Mouse (Mus musculus): ENCODE measurements around the gene Tiam1. TPM values are rescaled to one million over a fixed set of nuclear protein-coding genes. Genes with fewer than 3 reads are reported as not detected.

Gene Tiam1
- polyA plus RNA-seq, 2 experiments = 1.6 to 4.2 TPM

- no peak overlapping the region for H3K9ac ChIP-seq (replicated peaks)
- no peak overlapping the region for H3K4me3 ChIP-seq (ENCODE audit: insufficient read depth in 1 of 2, low read depth in 2 of 2, low read length in 2 of 2)
- H3K27ac ChIP-seq = no peak overlapping the region
- DNase-seq (ENCODE audit: low read depth in 3 of 3, low spot score in 3 of 3) = no peak
- WGBS (ENCODE audit: insufficient replicate concordance) = 85% methylated on average over 26 of the region's 26 CpGs
- H3K4me2 ChIP-seq (ENCODE audit: low read depth) = no peak overlapping the region
- H3K36me3 ChIP-seq (replicated peaks; ENCODE audit: control insufficient read depth, insufficient read depth, low read depth) = no peaks in the 10 kb centered on the region
- TF ChIP-seq CTCF (IDR thresholded peaks at IDR 0.05; ENCODE audit: low read depth) = no peak
- peaks cover 0 to 6% of the 10 kb centered on the region in 2 experiments; a peak in 2 of 4 replicates for H3K4me1 ChIP-seq (replicated peaks; ENCODE audit: control insufficient read depth in 2 of 2, insufficient read depth in 2 of 2, low read length in 1 of 2)
- H3K27me3 ChIP-seq (ENCODE audit: control insufficient read depth, insufficient read depth, low read length) = no peaks in the 10 kb centered on the region
- H3K9me3 ChIP-seq (ENCODE audit: control insufficient read depth, low read length) = no peaks in the 10 kb centered on the region
- ATAC-seq (ENCODE audit: insufficient read depth) = no peak
These were observed 276.2 kb downstream of the Tiam1 start for GRCm38 (mm10) chr16:89867212-89867829.

- WGBS (ENCODE audit: insufficient replicate concordance) = 83% methylated on average over 17 of the region's 17 CpGs
- TF ChIP-seq EP300 (IDR thresholded peaks at IDR 0.05; ENCODE audit: low read depth) = no peak
- TF ChIP-seq CTCF (IDR thresholded peaks at IDR 0.05; ENCODE audit: low read depth) = no peak
- Histone ChIP-seq H3K9me3 (ENCODE audit: control insufficient read depth, low read length) (no peaks in the 10 kb centered on the region), H3K27me3 (ENCODE audit: control insufficient read depth, insufficient read depth, low read length) (no peaks in the 10 kb centered on the region), H3K4me2 (ENCODE audit: low read depth) (no peak overlapping the region), H3K9ac (replicated peaks) (no peak overlapping the region), H3K27ac (no peak overlapping the region), H3K4me1 (replicated peaks; ENCODE audit: control insufficient read depth in 2 of 2, insufficient read depth in 2 of 2, low read length in 1 of 2) (no peaks in the 10 kb centered on the region), H3K36me3 (replicated peaks; ENCODE audit: control insufficient read depth, insufficient read depth, low read depth) (no peaks in the 10 kb centered on the region), H3K4me3 (ENCODE audit: insufficient read depth in 1 of 2, low read depth in 2 of 2, low read length in 2 of 2) (no peak overlapping the region)
- no peak for DNase-seq (ENCODE audit: low read depth in 3 of 3, low spot score in 3 of 3)
- ATAC-seq (ENCODE audit: insufficient read depth) = no peak
These were observed 278.4 kb downstream of the Tiam1 start for GRCm38 (mm10) chr16:89865136-89865535.

GRCm38 (mm10) chr16:89864710-89865109 is 278.9 kb downstream of the Tiam1 start:
- TF ChIP-seq EP300 (IDR thresholded peaks at IDR 0.05; ENCODE audit: low read depth) (no peak), CTCF (IDR thresholded peaks at IDR 0.05; ENCODE audit: low read depth) (no peak)
- H3K4me2 ChIP-seq (ENCODE audit: low read depth) = no peak overlapping the region
- DNase-seq (ENCODE audit: low read depth in 3 of 3, low spot score in 3 of 3) (no peak), ATAC-seq (ENCODE audit: insufficient read depth) (no peak)
- 74% methylated on average over 3 of the region's 3 CpGs for WGBS (ENCODE audit: insufficient replicate concordance)
- no peak overlapping the region for H3K27ac ChIP-seq
- H3K4me3 ChIP-seq (ENCODE audit: insufficient read depth in 1 of 2, low read depth in 2 of 2, low read length in 2 of 2) = no peak overlapping the region
- no peaks in the 10 kb centered on the region for H3K9me3 ChIP-seq (ENCODE audit: control insufficient read depth, low read length)
- H3K27me3 ChIP-seq (ENCODE audit: control insufficient read depth, insufficient read depth, low read length) = no peaks in the 10 kb centered on the region
- no peaks in the 10 kb centered on the region for H3K4me1 ChIP-seq (replicated peaks; ENCODE audit: control insufficient read depth in 2 of 2, insufficient read depth in 2 of 2, low read length in 1 of 2)
- no peaks in the 10 kb centered on the region for H3K36me3 ChIP-seq (replicated peaks; ENCODE audit: control insufficient read depth, insufficient read depth, low read depth)
- H3K9ac ChIP-seq (replicated peaks) = no peak overlapping the region

GRCm38 (mm10) chr16:89863264-89863663 is 280.3 kb downstream of the Tiam1 start:
- Histone ChIP-seq H3K4me1 (replicated peaks; ENCODE audit: control insufficient read depth in 2 of 2, insufficient read depth in 2 of 2, low read length in 1 of 2) (no peaks in the 10 kb centered on the region), H3K4me2 (ENCODE audit: low read depth) (no peak overlapping the region), H3K9me3 (ENCODE audit: control insufficient read depth, low read length) (no peaks in the 10 kb centered on the region), H3K36me3 (replicated peaks; ENCODE audit: control insufficient read depth, insufficient read depth, low read depth) (no peaks in the 10 kb centered on the region), H3K9ac (replicated peaks) (no peak overlapping the region), H3K27ac (no peak overlapping the region), H3K4me3 (ENCODE audit: insufficient read depth in 1 of 2, low read depth in 2 of 2, low read length in 2 of 2) (no peak overlapping the region), H3K27me3 (ENCODE audit: control insufficient read depth, insufficient read depth, low read length) (no peaks in the 10 kb centered on the region)
- ATAC-seq (ENCODE audit: insufficient read depth) (no peak), DNase-seq (ENCODE audit: low read depth in 3 of 3, low spot score in 3 of 3) (no peak)
- no peak for TF ChIP-seq CTCF (IDR thresholded peaks at IDR 0.05; ENCODE audit: low read depth)
- TF ChIP-seq EP300 (IDR thresholded peaks at IDR 0.05; ENCODE audit: low read depth) = no peak
- 63% methylated on average over 5 of the region's 5 CpGs for WGBS (ENCODE audit: insufficient replicate concordance)

GRCm38 (mm10) chr16:89861531-89861930 is 282.0 kb downstream of the Tiam1 start:
- Histone ChIP-seq H3K36me3 (replicated peaks; ENCODE audit: control insufficient read depth, insufficient read depth, low read depth) (no peaks in the 10 kb centered on the region), H3K9me3 (ENCODE audit: control insufficient read depth, low read length) (no peaks in the 10 kb centered on the region), H3K4me1 (replicated peaks; ENCODE audit: control insufficient read depth in 2 of 2, insufficient read depth in 2 of 2, low read length in 1 of 2) (no peaks in the 10 kb centered on the region), H3K27ac (no peak overlapping the region), H3K4me3 (ENCODE audit: insufficient read depth in 1 of 2, low read depth in 2 of 2, low read length in 2 of 2) (no peak overlapping the region), H3K9ac (replicated peaks) (no peak overlapping the region), H3K27me3 (ENCODE audit: control insufficient read depth, insufficient read depth, low read length) (no peaks in the 10 kb centered on the region), H3K4me2 (ENCODE audit: low read depth) (no peak overlapping the region)
- no peak for TF ChIP-seq EP300 (IDR thresholded peaks at IDR 0.05; ENCODE audit: low read depth)
- no peak for TF ChIP-seq CTCF (IDR thresholded peaks at IDR 0.05; ENCODE audit: low read depth)
- WGBS (ENCODE audit: insufficient replicate concordance) = 53% methylated on average over 5 of the region's 5 CpGs
- ATAC-seq (ENCODE audit: insufficient read depth) = no peak
- DNase-seq (ENCODE audit: low read depth in 3 of 3, low spot score in 3 of 3) = no peak

All from liver, embryonic 14.5 days (tissue).